Mouse (Mus musculus) heart, adult 18-20 months (tissue): Measurements from ENCODE around the gene Pou3f3. TPM values are rescaled to one million over a fixed set of nuclear protein-coding genes. Genes with fewer than 3 reads are reported as not detected.

ENCODE experiments used
- DNase-seq, 2 experiments: peaks; one replicate each; pipeline ENCODE4 v3.0.0; 2021 to 2022; ENCODE audit warnings: mixed read lengths in 1 of 2
- long read RNA-seq, 2 experiments: library from polyadenylated mRNA; stranded (forward); transcript quantifications; one replicate each; pipeline ENCODE4 v2.0.0; 2021
- total RNA-seq, 2 experiments: library from RNA; stranded (reverse); gene quantifications; 2 replicates each; pipeline ENCODE4 v1.2.3; 2021

Pou3f3 gene
- total RNA-seq, result under 1 TPM in 1 of 2 experiments, not detected in 1; 0.03 TPM
- long read RNA-seq, experiment 1, result 0 reads
- long read RNA-seq, experiment 2, result 0 reads

DNA sequence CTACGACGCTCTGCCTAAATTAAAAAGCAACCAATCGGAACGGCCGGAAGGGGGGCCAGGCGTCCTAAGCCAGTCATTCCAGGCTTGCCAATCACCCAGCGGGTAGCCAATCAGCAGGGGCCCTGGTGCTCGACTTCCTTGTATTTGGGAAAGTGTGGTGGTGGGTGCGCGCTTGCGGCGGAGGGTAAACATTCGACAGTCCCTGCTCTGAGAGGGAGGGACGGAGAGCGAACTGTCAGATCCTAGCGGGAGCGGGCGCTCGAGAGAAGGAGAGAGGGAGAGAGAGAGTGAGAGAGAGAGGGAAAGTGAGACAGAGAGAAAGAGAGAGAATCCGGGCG is at the start of gene Pou3f3:
Pou3f3 (plus strand) TSS at position 191 of the 338 bp plus-strand sequence.
- DNase-seq, result peak; percentile 43 to 46

DNA sequence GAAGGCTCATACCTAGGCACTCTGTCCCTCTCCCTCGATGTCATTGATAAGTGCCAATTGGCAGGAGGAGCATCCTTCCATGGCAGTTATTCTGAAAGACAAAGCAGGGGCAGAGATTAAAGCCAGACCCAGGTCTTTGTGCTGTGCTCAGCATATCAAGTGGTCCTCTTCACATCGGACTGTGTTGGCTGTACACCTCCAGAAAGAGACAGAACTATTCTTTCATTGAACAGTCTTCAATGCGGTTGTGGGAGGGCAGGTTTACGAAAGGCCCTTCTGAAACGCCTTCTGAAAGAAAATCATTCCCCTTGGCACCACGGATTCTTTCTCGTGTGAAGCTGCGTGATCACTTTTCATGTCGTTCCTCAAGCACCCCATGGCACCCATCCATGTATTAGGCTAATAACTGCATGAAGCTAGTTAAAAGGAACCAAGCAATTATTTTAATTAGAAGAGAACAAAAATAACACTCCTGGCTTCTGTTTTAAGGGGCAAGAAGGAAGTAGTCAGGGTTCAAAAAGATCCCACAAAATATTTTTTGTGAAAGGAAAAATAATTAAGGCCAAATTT is 47.1 kb upstream of the Pou3f3 start:
- no peak for DNase-seq

DNA sequence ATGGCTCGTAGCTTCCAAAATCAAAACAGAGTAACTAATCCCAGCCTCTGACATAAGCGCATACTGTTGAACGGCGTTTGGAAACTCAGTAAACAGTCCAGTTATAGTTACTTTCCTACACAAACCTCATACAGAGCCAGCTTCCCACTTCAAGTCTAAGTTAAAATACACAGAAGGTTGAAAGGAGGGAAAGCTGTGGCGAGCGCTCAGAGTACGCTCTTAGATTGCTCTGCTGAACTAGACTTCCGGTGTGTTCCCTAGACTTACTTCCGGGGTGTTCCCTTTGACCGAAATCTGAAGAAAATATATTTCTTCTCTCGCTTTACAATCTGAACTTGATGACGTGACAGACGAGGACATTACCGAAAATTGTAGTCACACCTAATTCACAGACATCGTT is 44.1 kb upstream of the Pou3f3 start:
- DNase-seq, result no peak

DNA sequence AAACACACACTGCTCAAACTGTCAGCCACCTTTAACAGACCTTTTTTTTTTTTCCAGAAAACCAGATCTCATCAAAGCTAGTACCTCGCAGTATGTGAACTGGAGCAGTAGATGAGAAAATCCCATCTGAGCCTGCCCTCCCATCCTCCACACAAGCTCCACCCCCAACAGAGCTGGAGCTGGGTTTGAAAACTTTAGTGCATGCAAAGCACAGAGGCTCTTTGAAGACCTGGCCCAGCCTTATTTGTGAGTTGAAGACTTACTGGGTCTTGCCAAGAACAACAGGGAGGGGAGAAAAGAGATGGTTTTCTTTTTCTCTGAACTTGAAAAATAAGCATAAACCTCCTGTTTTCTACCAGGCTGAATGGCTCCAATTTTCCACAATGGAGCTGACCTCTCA is 28.0 kb upstream of the Pou3f3 start:
- DNase-seq, result no peak

DNA sequence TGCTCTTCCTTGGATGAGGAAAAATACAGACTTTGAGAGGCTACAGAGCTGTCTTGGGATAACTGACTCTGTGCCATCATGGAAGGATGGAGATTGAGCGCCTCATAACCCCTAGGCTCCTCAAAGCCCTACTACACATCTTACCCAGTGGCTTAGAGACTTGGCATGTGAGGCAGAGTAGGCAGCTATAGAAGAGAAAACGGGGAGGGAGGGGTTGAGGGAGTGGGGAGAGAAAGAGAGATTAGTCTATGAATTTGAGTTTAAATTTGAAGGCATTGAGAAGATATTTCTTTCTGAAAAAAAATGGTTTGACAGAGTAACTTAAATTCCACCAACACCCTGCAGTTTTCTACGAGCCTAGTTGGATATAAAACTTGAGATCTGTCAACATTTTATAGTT is 14.9 kb upstream of the Pou3f3 start:
- DNase-seq, result no peak

DNA sequence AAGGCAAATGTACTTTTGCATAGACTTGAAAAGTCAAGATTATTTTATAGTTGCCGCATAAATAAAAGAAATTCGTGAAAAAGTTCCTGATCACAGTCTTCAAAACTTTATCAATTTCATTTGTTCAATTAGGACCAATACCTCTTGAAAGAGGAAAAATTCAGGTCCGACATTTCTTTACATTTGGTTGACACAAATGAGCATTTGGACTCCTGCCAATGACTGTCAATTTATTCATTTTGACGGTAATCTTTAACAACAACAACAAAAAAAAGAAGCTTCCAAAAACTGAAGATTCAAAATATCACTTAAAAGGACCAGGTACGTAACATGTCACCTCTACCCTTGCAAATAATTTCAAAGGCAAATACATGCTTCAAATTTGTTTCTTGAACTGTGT is 13.8 kb upstream of the Pou3f3 start:
- no peak for DNase-seq

DNA sequence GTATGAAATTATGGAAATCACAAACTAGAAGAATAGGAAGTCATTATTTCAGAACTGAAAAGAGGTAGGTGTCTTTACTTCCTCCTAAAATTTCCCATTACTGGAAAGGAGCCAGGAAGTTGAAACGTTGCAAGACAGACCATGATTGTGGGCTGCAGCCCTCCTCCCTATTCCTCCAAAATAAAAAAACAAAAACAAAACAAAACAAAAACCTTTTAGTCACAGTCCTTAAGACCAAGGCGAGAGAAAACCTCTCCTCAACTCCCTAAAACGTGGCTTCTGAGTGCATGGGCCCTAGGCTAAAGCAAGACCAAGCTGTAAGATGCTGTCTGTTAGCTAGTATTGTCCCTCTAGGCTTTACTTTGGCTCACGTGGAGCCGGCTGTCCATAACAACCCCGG is 11.7 kb upstream of the Pou3f3 start:
- no peak for DNase-seq

DNA sequence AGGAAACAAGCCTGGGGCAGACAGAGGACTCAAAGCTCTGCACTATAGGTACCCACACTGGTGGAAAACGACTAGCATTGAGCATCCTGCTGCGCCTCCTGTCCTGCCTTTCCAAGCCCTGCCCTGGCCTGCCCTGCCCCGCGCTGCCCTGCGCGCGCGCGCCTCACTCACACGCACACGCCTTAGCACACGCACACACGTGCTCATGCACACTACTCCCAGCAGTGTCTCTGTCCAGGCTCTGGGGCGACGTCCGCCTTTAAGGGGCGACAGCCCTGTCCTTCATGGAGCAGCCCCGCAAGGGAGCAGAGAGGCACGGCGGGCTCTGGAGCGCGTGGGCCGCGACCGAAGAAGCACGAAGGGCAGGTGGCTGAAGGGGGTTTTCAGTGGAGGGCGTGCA is 11.2 kb upstream of the Pou3f3 start:
- DNase-seq, result no peak

DNA sequence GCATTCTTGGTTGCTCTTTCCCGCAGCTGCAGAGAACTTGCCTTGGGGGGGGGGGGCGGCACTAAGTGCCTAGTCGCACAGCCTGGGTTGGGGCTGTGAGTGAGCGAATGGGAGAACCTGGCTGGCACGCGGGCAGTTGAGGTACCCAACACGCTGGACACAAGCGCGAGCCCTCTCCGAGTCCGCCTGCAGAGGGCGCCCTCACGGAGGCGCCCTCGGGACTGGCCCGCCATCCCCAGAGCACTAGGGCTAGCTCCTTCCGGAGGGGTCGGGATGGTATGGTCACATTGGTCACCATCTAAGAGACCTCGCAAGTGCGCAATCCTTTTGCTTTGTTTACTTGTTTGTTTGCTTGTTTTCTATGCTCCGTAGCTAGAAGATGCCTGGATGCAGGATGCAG is 10.8 kb upstream of the Pou3f3 start:
- DNase-seq, result no peak

DNA sequence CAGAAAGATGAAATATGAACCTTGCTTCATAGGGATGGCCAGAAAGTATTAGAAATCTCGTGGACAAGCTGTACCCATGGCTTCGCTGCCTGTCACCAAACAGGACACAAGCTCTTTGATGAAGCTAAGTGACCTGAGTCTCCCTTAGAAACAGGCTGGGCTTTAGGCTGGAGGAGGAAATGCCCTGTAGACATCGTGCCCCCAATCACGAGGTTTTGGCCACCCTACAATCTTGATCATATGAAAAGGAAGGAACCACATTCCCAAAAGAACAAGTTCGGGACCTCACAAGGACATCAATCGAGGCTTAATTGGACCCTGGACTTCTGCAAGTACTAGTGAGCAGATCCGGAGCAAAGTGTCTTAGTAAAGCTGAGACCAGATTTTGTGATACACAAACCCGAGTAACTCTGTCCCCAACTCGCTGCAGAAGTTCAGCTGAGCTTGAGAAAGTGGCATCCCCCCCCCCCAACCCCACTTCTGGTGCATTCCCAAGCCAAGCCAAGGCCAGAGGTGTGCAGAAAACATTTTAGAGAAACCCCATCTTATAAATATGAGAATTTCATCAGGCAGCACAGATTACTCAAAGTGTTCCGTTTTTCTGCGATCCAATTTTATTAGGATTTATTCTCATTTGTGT is 10.1 kb upstream of the Pou3f3 start:
- no peak for DNase-seq

DNA sequence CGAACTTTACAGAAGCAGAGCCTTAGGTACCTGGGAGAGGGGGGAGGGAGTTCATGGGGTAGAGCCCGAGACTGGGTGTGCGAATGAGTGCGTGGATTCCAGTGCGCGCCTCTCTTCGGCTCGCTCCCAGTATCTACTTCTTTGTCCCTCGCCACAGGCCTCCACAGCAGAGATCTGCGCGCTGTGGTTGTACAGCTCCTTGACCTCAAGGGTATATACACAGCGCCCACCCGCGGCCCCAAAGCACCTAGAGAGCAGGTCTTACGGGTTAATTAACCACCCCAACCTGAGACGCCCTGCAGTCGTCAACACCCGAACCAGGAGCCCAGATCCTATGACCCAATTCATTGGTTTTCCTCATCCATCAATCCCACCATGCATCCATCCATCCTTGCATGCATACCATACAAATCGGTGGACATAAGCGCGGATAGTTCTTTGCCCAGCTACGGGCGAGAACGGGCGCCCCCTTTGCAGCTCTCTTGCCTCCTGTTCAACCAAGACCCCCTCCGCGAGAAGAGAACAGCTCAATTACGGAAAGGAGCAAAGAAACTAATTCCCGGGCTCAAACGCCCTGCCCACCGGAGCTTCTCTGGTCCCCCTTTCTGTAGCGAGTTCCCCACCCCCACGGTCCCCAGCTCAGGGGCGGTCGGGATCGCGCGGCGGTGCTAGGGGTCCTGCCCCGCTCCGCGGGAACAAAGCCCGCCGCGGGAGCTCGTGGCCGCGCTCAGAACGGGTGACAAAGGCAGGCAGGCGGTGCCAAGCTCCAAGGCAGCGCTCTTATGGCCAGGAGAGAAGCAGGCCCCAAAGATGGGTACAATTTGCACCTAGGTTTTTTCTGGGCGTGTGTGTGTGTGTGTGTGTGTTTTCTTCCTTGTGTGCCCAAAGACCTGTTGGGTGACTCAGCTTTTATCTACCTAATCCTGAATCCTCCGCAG is 9.1 kb upstream of the Pou3f3 start:
- DNase-seq, result no peak

DNA sequence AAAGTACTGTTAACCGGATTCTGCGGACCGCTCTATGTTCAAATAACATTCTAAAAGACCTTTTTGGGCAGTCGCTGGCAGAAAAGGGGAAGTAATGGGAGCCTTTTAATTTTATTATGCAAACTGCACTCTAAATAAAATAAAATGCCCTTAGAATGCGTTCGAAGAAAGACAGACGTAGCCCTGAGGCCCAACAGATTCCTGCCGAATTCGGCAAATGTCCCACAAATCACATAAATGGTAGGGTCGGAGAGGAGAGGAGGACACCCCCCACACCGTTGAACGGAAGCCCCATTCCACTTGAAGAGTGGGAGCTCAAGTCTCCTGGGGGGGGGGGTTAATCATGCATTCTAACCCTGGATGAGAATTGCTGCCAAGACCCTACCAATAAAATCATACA is 8.3 kb upstream of the Pou3f3 start:
- no peak for DNase-seq

DNA sequence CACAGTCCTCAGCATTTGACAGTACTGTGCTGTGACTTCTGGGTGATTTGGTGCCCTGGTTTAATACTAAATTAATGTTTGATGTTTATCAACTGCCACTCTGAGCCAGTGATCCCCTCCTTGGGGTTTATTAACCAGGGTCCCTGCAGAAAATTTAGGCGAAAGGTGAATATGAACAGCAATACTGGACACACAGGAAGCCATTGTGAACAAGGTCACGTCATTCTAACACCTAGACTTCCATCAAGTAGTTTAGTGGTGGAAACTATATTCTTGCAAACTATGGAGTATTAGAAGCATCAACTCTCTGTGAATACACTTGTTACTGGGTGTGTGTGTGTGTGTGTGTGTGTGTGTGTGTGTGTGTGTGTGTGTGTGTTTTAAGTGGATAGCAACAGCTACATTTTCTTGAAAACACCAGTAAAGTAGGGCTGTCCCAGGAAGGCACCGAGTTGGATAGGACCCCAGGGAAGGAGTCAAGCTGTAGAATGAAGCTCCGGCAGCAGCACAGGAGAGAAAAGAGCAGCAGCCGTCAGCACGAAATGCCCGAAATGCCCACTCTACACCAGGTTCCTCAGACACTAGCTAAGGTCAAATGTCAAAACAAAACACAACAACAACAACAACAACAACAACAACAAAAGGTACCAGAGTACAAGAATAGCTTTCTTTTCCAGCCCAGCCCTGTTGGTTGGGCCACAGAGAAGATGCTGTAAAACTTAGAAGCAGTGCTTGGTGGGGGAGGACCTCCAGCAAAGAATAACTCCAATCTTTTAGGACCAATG is 7.6 kb upstream of the Pou3f3 start:
- DNase-seq, result no peak

DNA sequence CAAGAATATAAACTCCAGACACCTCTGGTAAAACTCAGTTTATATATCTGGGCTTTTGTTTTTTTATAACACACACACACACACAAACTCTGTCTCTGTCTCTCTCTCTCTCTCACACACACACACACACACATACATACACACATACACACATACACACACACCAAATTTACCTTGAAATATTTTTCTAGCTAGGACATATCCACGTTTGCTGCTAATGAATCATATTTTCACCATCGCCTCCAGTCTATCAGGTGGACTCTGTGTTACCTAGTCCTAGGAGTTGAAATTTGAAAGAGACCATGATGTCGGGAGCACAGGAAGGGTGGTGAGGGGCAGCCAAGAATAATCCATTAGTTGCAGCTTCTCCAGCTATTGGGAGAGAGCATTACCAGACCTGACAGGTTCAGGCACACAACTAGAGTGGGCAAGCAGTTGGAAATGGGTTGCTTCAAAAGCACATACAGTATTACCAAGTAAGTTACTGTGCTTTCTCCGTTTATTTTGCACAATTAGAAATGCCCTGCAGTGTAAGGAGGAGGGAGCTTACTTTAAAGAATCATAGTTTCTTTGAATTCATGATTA is 6.9 kb upstream of the Pou3f3 start:
- DNase-seq, result no peak

DNA sequence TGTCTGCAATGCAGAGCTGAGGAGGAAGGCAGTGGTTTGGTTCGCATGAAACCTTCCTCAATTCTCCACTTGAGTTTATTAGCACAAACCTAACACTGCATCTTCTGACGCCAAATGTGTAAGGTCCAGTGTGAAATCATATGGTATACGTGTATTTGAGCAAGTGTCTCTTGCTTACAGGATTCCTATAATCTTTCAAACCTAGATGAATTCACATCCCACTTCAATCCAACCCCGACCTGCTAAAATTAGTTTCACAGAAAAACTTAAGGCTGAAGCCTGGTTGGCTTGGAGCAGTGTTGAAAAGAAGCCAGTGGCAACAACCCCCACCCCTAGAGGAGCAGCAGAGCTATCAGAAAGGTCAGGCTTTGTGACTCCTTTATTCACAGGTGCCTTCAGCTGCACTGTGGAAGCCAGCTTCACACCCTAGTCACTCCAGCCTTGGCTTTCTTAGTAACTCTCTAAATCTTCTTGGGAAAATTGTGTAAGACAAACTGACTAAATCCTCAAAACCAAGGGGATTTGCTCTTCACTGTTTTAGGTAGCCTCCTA is 5.5 kb upstream of the Pou3f3 start:
- DNase-seq, result no peak

DNA sequence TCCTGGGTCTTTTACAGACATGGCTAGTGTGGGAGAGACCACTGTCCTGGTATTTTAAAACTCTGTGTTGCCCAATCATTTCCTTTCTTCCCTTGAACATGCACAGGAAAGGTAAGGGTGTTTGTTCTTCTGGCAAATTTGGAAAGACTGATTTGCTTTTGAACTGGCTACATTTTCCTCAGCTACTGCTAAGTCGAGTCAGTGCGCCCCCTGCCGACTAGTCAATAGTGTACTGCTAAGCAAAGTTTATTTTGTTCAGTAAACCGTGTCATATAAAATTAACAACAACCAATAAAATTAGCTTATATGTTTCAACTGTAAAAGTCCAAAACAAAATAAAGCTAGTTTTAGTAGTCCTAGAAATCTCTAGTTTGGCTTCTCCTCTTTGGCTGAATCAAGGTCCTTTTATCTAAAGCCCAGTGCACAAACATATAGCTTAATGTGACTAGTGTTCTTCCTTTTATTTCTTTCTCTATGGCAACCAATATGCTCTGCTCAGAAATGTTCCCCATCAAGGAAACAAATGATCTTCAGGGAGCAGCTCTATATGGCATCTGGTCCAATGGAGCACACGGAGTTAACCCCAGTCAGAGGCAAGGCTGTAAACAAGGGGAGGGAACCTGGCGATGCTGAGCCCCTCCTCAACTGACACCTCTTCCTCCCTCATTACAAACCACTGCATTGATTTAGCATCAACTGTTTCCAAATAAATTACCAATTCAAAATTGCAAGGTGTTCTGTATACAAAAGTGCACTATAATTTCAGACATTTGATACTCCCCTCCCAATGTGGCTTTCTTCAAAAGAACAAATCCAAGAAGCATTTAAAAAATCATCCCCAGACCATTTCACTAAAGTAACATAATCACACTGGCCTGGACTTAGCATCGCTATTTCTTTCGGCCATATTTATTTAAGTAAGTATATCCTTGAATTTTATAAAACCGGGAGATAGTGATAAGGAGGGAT is 4.1 kb upstream of the Pou3f3 start:
- DNase-seq, result peak; percentile 44 to 78

DNA sequence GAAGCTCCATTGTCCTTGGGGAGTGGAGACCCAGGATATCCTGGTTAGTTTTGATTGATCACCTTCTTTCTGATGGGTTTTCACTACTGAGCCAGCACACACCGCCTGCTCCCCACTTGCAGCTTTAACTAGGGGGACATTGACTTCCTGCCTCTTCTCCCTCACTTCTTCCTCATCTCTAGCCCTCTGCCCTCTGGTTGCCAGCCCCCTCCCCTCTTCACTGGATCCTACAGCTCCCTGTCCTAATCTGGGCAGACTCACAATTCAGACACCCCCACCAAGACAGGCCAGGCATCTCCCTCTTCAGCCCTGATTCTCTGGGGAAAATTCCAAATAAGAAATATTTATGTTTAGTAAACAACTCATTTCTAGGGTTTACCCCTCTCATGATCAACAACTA is 3.3 kb upstream of the Pou3f3 start:
- DNase-seq, result no peak

DNA sequence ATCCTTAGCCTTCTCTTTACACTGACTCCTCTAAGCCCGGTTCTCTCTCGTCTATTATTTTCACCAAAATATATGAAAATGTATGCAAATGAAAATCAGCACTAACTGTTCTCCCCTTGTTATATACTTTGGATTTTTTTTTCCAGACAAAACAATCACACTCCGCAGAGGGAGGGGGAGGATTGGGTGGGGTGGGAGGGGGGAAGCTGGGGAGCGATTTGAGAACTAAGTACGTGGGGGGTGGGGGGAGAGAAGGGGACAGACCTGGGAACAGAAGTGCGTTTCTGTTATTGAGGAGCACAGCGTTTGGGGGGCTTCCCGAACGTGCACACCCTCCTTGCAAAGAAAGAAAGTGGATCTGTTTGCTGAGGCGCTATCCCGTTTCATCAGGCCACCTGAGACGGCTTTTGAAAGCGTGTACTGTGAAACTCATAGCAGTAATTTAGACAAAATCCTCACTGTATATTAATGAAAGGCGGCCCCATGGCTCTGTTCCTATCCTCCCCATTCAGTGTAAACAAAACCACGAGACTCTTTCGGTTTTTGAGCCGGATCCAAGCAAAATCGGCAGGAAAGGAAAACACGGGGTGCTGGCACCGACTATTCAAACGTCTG is 2.4 kb upstream of the Pou3f3 start:
- DNase-seq, result peak in 1 of 2 experiments; percentile 34

DNA sequence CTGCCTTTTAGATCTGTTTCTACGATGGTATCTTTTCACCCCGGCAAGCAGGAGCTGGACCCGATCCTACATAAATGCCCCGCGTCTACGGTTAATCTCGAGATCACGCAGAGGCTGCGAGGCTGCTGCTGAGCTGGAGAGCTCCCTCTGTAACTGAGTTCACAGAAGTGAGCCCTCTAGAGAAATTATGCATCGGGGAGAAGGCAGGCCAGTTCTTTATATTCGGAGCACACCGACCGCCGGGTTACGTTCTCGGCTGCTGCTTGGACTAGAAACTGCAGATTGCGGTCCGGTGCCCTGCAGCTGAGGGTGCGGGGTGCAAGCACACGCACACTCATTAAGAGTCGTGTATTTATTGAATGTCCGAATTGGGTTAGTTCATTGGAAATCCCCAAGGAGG is 1.7 kb upstream of the Pou3f3 start:
- peak in 1 of 2 experiments; percentile 52 for DNase-seq

DNA sequence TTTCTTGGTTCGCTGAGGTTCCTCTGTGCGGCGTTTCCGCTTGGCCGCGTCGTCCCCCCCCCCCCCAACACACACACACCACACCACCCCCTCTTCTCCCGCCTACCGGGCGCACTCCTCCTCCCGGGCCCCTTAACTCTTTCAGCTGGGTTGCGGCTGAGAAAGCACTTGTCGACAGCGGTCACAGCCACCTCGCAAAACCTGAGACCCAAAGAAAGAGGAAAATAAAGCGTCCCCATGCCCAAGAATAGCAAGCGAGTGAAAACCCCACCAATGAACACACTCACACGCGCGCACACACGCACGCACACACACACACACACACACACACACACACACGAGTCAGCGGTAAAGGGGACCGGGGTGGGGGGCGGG is 1.3 kb upstream of the Pou3f3 start:
- DNase-seq, result no peak
